Comparison of ENCODE assay signal across 9 mouse cellular contexts in the genomic region with DNA sequence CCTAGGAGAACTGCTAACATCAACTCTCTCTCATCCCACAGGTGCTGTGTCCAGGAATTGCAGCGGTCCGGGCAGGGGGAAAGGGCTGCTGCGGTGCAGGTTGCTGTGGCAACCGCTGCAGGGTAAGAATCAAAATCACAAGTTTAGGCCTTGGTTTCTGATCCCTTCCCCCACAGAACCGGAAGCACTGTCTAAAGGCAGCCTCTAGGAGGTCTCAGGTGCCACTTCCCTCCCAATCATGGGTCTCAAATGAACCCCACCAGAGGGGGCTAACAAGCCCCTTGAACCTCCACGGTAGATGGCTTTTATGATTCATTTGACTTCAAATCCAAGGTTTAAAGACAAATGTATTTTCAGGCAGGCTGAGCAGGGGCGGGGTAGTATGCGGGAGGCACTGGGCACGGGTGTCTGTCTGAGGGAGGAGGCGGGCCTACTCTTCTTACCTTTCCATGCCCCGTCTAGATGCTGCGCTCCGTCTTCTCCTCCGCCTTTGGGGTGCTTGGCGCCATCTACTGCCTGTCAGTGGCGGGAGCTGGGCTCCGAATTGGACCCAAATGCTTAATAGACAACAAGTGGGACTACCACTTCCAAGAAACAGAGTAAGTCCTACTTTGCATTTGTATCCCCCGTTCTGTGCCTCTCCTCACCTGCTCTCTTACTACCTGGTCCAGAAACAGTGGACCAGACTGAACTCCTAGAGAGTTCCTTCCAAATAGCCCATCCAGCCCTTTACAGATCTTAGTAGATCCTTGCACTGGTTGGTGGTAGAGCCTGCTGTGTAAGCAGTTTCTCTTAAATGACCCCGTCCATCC. TPM values are rescaled to one million over a fixed set of nuclear protein-coding genes. Genes with fewer than 3 reads are reported as not detected.
A peak's percentile ranks its signal among the peaks of the same experiment; 100 is the strongest.
DNase-seq lines count a peak whose midpoint lies in the region; ATAC-seq and TF ChIP-seq lines count a peak whose summit lies in the region.
"Had no signal": no experiment of that assay in that cellular context is flagged by ENCODE, and none has a peak within 500 bp of the region (broad histone marks: within the 10 kb centered on the region; RNA-seq: fewer than 3 reads in every experiment).

No protein-coding gene starts in this region.

- no peaks in the 10 kb centered on the region for H3K9me3 ChIP-seq in forebrain, embryonic 14.5 days (replicated peaks; ENCODE audit: control insufficient read depth, low read length)
- H3K9me3 ChIP-seq in intestine, embryonic 15.5 days: no peaks in the 10 kb centered on the region
- H3K9me3 ChIP-seq in liver, embryonic 12.5 days (replicated peaks): no peaks in the 10 kb centered on the region

- peaks cover 2% of the 10 kb centered on the region; the same call in 1 of the 2 replicates for H3K4me1 ChIP-seq in forebrain, embryonic 14.5 days (ENCODE audit: control insufficient read depth, insufficient read depth, low read length)
- peaks cover 5% of the 10 kb centered on the region; the same call in 1 of the 2 replicates for H3K4me1 ChIP-seq in intestine, embryonic 15.5 days (replicated peaks)
- H3K4me1 ChIP-seq in liver, embryonic 12.5 days: peaks cover 27% of the 10 kb centered on the region

- peak overlapping the region; percentile 33; the same call in 1 of the 2 replicates for H3K4me2 ChIP-seq in forebrain, embryonic 14.5 days (ENCODE audit: low read length)
- H3K4me2 ChIP-seq in intestine, embryonic 15.5 days (replicated peaks): peak overlapping the region; percentile 37; the same call in 1 of the 2 replicates
- H3K4me2 ChIP-seq in liver, embryonic 12.5 days: peak overlapping the region; percentile 8; the same call in 1 of the 2 replicates

- no peaks in the 10 kb centered on the region for H3K36me3 ChIP-seq in forebrain, embryonic 14.5 days (ENCODE audit: control insufficient read depth, insufficient read depth, low read length)
- H3K36me3 ChIP-seq in intestine, embryonic 15.5 days: no peaks in the 10 kb centered on the region
- no peaks in the 10 kb centered on the region for H3K36me3 ChIP-seq in liver, embryonic 12.5 days

- DNase-seq in layer of hippocampus, adult 2 months (ENCODE audit: low spot score in 2 of 2): peak; percentile 45 to 46
- DNase-seq in layer of hippocampus, adult 11-12 months (ENCODE audit: low spot score): no peak
- DNase-seq in cerebellum, adult 11 months: peak; percentile 34
- DNase-seq in forebrain, embryonic 14.5 days (ENCODE audit: low spot score): peak; percentile 76
- DNase-seq in natural killer cell, adult 2 months (ENCODE audit: low spot score in 2 of 2): peak; percentile 33 to 58
- DNase-seq in testis, postnatal 10 days (ENCODE audit: low spot score): peak; percentile 65

- H3K27me3 ChIP-seq in forebrain, embryonic 14.5 days (replicated peaks; ENCODE audit: control insufficient read depth, insufficient read depth, low read length): no peaks in the 10 kb centered on the region
- no peaks in the 10 kb centered on the region for H3K27me3 ChIP-seq in intestine, embryonic 15.5 days (replicated peaks)
- peaks cover 55% of the 10 kb centered on the region for H3K27me3 ChIP-seq in liver, embryonic 12.5 days (replicated peaks)

- WGBS in forebrain, embryonic 14.5 days: 9% methylated on average over 19 of the region's 19 CpGs
- 15% methylated on average over 19 of the region's 19 CpGs for WGBS in intestine, embryonic 15.5 days
- WGBS in liver, embryonic 12.5 days (ENCODE audit: insufficient replicate concordance): 11% methylated on average over 19 of the region's 19 CpGs

- no peak overlapping the region for H3K9ac ChIP-seq in forebrain, embryonic 14.5 days (ENCODE audit: low read length)
- H3K9ac ChIP-seq in intestine, embryonic 15.5 days: no peak overlapping the region
- H3K9ac ChIP-seq in liver, embryonic 12.5 days: no peak overlapping the region

- no peak overlapping the region; the same call in 1 of the 2 replicates for H3K4me3 ChIP-seq in layer of hippocampus, adult 2 months
- H3K4me3 ChIP-seq in forebrain, embryonic 14.5 days (ENCODE audit: low read depth, low read length): no peak overlapping the region
- no peak overlapping the region for H3K4me3 ChIP-seq in intestine, embryonic 15.5 days (replicated peaks)
- H3K4me3 ChIP-seq in liver, embryonic 12.5 days: no peak overlapping the region

- peak; percentile 77 for TF ChIP-seq CTCF in layer of hippocampus, adult 2 months (conservative IDR thresholded peaks at IDR 0.05)

- H3K27ac ChIP-seq in layer of hippocampus, adult 2 months: no peak overlapping the region
- H3K27ac ChIP-seq in forebrain, embryonic 14.5 days (ENCODE audit: low read depth, low read length): no peak overlapping the region
- H3K27ac ChIP-seq in intestine, embryonic 15.5 days: no peak overlapping the region
- H3K27ac ChIP-seq in liver, embryonic 12.5 days: no peak overlapping the region

- ATAC-seq in forebrain, embryonic 14.5 days: peak; percentile 67; the same call in 1 of the 2 replicates
- no peak for ATAC-seq in intestine, embryonic 15.5 days
- no peak for ATAC-seq in liver, embryonic 12.5 days

RNA-seq across cellular contexts. Expression of a gene that starts 4.5 kb away (rescaled TPM):
- not detected for total RNA-seq in layer of hippocampus, adult 2 months (2021)
- polyA plus RNA-seq in forebrain, embryonic 14.5 days (2014; fragmentation: Nextera tagmentation; extraction: Ambion mirVana): 0.37 TPM in 1 of 2 replicates, not detected in the other
- polyA plus RNA-seq in intestine, embryonic 15.5 days (2015; fragmentation: Nextera tagmentation; extraction: Ambion mirVana): 0.60 and 0.80 TPM in 2 replicates
- 0.42 and 0.44 TPM in 2 replicates for polyA plus RNA-seq in liver, embryonic 12.5 days (2016; fragmentation: Nextera tagmentation; extraction: Ambion mirVana)
- total RNA-seq: layer of hippocampus, postnatal 36 days had no signal

RNA-seq across cellular contexts. Expression of a gene that starts 4.9 kb away (rescaled TPM):
- not detected for total RNA-seq in layer of hippocampus, adult 2 months (2021)
- polyA plus RNA-seq in forebrain, embryonic 14.5 days (2014; fragmentation: Nextera tagmentation; extraction: Ambion mirVana): 1.1 and 3.4 TPM in 2 replicates
- 179 and 192 TPM in 2 replicates for polyA plus RNA-seq in intestine, embryonic 15.5 days (2015; fragmentation: Nextera tagmentation; extraction: Ambion mirVana)
- 2.8 and 2.9 TPM in 2 replicates for polyA plus RNA-seq in liver, embryonic 12.5 days (2016; fragmentation: Nextera tagmentation; extraction: Ambion mirVana)
- total RNA-seq: layer of hippocampus, postnatal 36 days had no signal

RNA-seq across cellular contexts. Expression of a gene that starts 9.0 kb away (rescaled TPM):
- not detected for total RNA-seq in layer of hippocampus, adult 2 months (2021)
- polyA plus RNA-seq in forebrain, embryonic 14.5 days (2014; fragmentation: Nextera tagmentation; extraction: Ambion mirVana): 0.42 TPM in 1 of 2 replicates, not detected in the other
- 1.5 and 2.2 TPM in 2 replicates for polyA plus RNA-seq in intestine, embryonic 15.5 days (2015; fragmentation: Nextera tagmentation; extraction: Ambion mirVana)
- 15.3 and 17.5 TPM in 2 replicates for polyA plus RNA-seq in liver, embryonic 12.5 days (2016; fragmentation: Nextera tagmentation; extraction: Ambion mirVana)
- total RNA-seq: layer of hippocampus, postnatal 36 days had no signal

RNA-seq across cellular contexts. Expression of a gene that starts 15.2 kb away (rescaled TPM):
- 100 to 1,000 TPM; 178 to 188 TPM for total RNA-seq in layer of hippocampus, adult 2 months (2021)
- polyA plus RNA-seq in forebrain, embryonic 14.5 days (2014; fragmentation: Nextera tagmentation; extraction: Ambion mirVana): 841 and 1,034 TPM in 2 replicates
- 646 and 704 TPM in 2 replicates for polyA plus RNA-seq in intestine, embryonic 15.5 days (2015; fragmentation: Nextera tagmentation; extraction: Ambion mirVana)
- polyA plus RNA-seq in liver, embryonic 12.5 days (2016; fragmentation: Nextera tagmentation; extraction: Ambion mirVana): 415 and 437 TPM in 2 replicates

RNA-seq across cellular contexts. Expression of a gene that starts 22.8 kb away (rescaled TPM):
- not detected for total RNA-seq in layer of hippocampus, adult 2 months (2021)
- polyA plus RNA-seq in forebrain, embryonic 14.5 days (2014; fragmentation: Nextera tagmentation; extraction: Ambion mirVana): not detected in 2 replicates
- not detected in 2 replicates for polyA plus RNA-seq in intestine, embryonic 15.5 days (2015; fragmentation: Nextera tagmentation; extraction: Ambion mirVana)
- not detected in 2 replicates for polyA plus RNA-seq in liver, embryonic 12.5 days (2016; fragmentation: Nextera tagmentation; extraction: Ambion mirVana)
- total RNA-seq: layer of hippocampus, postnatal 36 days had no signal

Comparison
In these comparisons a context has a peak if more than half of its experiments do, and no peak if none do; other contexts are left out.
1. RNA of a gene that starts 4.9 kb away (polyA plus RNA-seq): 179 to 192 TPM in intestine, embryonic 15.5 days; 1.1 to 3.4 TPM in forebrain, embryonic 14.5 days and 2.8 to 2.9 TPM in liver, embryonic 12.5 days; every median in the first group is over 10 times any median in the second.
2. Peak in every context shown above with its lines, with median percentiles within 50 percentile points of each other: H3K4me2 ChIP-seq.